Mouse (Mus musculus): ENCODE results near the gene Lztr1. TPM values are rescaled to one million over a fixed set of nuclear protein-coding genes. Genes with fewer than 3 reads are reported as not detected.
A peak's percentile ranks its signal among the peaks of the same experiment; 100 is the strongest.

The Lztr1 gene
- 49.2 and 56.6 TPM in 2 replicates for polyA plus RNA-seq (2016; fragmentation: Nextera tagmentation; extraction: Ambion mirVana)

DNA sequence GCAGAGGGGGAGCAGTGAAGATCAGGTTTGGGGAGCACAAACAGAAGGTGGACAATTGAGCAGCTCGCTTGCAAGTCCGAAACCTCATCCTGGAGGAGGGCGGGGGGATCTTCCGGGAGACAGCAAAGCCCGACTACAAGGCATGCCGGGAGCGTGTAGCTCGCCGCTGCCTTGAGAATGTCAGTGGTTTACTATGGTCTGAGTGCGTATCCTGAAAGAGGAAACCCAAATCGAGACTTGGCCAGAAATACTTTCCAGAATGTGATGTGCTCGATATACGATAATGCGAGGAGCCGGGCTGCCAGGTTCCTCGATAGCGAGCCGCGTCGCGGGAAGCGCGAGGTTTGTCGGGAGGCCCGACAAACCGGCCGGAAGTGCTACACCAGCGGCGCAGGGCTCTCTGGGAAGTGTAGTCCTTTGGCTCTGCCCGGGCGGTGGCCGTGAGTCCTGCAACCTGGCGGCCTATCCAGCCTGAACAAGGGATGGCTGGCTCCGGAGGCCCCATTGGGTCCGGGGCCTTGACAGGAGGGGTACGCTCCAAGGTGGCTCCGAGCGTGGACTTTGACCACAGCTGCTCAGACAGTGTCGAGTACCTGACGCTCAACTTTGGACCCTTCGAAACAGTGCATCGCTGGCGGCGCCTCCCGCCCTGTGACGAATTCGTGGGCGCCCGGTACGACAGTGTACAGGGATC is at the start of gene Lztr1:
TSS of gene Lztr1 (plus strand) at position 143 of the 694 bp plus-strand sequence.
- Histone ChIP-seq H3K4me2 (peak within 1 kb of the TSS; percentile 71), H3K27ac (ENCODE audit: poor library complexity, severe bottlenecking) (peak within 1 kb of the TSS; percentile 85), H3K9ac (peak within 1 kb of the TSS; percentile 81), H3K4me3 (peak within 1 kb of the TSS; percentile 79), H3K4me1 (replicated peaks) (peaks cover 14% of the 10 kb centered on the region), H3K9me3 (replicated peaks) (no peaks in the 10 kb centered on the region), H3K27me3 (replicated peaks) (peaks cover 10% of the 10 kb centered on the region; the same call in 1 of the 2 replicates), H3K36me3 (peaks cover 27% of the 10 kb centered on the region)
- peak; percentile 94 for ATAC-seq (ENCODE audit: insufficient number of reproducible peaks, low FRiP score)
- WGBS = under 1% methylated on average over 50 of the region's 50 CpGs

DNA sequence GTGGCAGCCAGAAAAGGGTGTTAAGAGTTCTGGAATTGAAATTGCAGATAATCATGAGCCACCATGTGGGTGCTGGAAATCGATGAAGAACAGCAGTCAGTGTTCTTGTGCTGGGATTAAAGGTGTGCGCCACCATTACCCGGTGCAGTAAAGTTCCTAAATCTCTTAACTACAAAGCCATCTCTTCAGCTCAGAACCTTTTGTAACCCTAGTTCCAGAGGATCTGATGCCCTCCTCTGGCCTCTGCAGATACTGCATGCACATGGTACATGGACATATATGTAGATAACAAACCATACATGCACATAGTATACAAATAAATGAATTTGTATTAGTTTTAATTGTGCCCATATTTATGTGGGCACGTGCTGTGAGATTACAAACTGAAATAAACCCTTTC is 48.2 kb upstream of the Lztr1 start:
- Histone ChIP-seq H3K27ac (ENCODE audit: poor library complexity, severe bottlenecking) (no peak overlapping the region), H3K9ac (no peak overlapping the region), H3K36me3 (peaks cover 50% of the 10 kb centered on the region), H3K27me3 (replicated peaks) (no peaks in the 10 kb centered on the region), H3K4me2 (no peak overlapping the region), H3K4me1 (replicated peaks) (peaks cover 5% of the 10 kb centered on the region), H3K4me3 (no peak overlapping the region), H3K9me3 (replicated peaks) (no peaks in the 10 kb centered on the region)
- WGBS = 91% methylated on average over 4 of the region's 4 CpGs
- no peak for ATAC-seq (ENCODE audit: insufficient number of reproducible peaks, low FRiP score)

DNA sequence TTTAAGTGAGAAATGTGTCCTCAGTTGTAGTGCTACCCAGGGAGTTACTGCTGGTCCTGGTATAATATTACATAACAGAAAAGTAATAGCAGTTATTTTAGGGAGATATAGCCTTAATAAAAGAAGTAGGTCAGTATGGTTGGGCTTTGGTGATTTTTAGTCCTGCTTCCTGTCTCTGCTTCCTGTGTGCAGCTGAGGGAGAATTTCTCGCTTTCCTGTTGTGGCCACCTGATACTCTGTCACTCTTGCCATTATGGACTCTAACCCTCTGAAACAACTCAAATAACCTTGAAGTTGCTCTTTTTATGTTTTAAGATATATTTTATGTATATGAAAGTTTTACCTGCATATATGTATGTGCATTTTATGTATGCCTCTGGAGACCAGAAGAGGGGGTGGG is 46.9 kb upstream of the Lztr1 start:
- no peak for ATAC-seq (ENCODE audit: insufficient number of reproducible peaks, low FRiP score)
- WGBS = 77% methylated on average over 1 of the region's 1 CpGs
- Histone ChIP-seq H3K27ac (ENCODE audit: poor library complexity, severe bottlenecking) (no peak overlapping the region), H3K4me2 (no peak overlapping the region), H3K36me3 (peaks cover 39% of the 10 kb centered on the region), H3K4me1 (replicated peaks) (peaks cover 4% of the 10 kb centered on the region), H3K27me3 (replicated peaks) (no peaks in the 10 kb centered on the region), H3K9ac (no peak overlapping the region), H3K4me3 (no peak overlapping the region), H3K9me3 (replicated peaks) (no peaks in the 10 kb centered on the region)

DNA sequence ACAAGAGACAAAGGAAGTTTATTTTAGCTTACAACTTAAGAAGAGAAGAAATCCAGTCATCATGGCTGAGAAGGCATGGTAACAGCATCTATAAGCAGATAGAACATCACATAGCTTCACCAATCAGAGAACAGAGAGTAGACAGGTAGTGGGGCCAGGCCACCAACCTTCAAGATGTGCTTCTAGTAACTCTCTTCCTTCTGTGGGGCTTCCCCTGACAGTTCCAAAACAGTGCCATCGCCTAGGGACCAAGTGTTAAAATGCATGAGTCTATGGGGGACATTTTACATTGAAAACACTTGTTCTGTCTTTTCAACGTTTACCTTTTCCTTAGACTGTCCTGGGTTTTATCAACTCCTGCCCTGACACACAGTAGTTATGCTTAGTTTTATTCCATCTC is 45.3 kb upstream of the Lztr1 start:
- no peaks in the 10 kb centered on the region for H3K27me3 ChIP-seq (replicated peaks)
- H3K27ac ChIP-seq (ENCODE audit: poor library complexity, severe bottlenecking) = no peak overlapping the region
- no peak overlapping the region for H3K4me3 ChIP-seq
- no peak overlapping the region for H3K4me2 ChIP-seq
- H3K9ac ChIP-seq = no peak overlapping the region
- H3K4me1 ChIP-seq (replicated peaks) = peaks cover 4% of the 10 kb centered on the region
- H3K9me3 ChIP-seq (replicated peaks) = no peaks in the 10 kb centered on the region
- 74% methylated on average over 2 of the region's 2 CpGs for WGBS
- peaks cover 24% of the 10 kb centered on the region for H3K36me3 ChIP-seq
- no peak for ATAC-seq (ENCODE audit: insufficient number of reproducible peaks, low FRiP score)

DNA sequence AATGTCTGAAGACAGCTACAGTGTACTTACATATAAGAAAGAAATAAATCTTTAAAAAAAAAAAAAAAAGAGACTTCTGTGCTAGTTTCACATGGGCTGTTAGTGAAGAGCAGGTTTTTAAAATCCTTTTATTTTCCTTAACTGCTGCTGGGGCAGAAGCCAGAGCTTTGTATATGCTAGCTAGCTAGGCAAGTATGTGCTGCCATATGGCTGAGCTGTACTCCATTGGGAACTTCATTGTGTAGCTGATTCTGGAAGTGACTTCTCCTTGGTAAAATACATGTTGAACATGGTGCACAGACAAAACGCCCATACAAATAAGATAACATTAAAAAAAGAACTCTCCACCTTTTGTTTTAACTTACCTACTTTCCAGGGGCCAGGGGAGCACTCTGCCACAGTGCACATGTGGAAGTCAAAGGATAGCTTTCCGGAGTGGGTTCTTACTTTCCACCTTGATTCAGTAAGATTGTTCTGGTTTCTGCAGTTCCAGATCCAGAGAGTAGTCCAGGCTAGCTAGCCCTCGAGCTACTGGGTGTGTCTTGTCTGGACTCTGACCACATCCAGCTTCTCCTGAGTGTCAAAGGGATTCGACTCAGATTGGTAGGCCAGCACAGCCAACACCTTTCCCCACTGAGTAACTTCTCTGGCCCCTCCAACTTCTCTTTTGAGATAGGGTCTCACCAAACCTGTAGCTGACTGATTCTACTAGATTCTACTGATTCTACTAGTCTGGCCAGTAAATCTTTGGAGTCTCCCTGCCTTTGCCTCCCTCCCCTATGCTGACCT is 41.4 kb upstream of the Lztr1 start:
- WGBS = 77% methylated on average over 4 of the region's 4 CpGs
- Histone ChIP-seq H3K9ac (no peak overlapping the region), H3K27ac (ENCODE audit: poor library complexity, severe bottlenecking) (no peak overlapping the region), H3K36me3 (peaks cover 29% of the 10 kb centered on the region), H3K9me3 (replicated peaks) (no peaks in the 10 kb centered on the region), H3K4me2 (no peak overlapping the region), H3K27me3 (replicated peaks) (no peaks in the 10 kb centered on the region), H3K4me3 (no peak overlapping the region), H3K4me1 (replicated peaks) (peaks cover 6% of the 10 kb centered on the region)
- no peak for ATAC-seq (ENCODE audit: insufficient number of reproducible peaks, low FRiP score)

DNA sequence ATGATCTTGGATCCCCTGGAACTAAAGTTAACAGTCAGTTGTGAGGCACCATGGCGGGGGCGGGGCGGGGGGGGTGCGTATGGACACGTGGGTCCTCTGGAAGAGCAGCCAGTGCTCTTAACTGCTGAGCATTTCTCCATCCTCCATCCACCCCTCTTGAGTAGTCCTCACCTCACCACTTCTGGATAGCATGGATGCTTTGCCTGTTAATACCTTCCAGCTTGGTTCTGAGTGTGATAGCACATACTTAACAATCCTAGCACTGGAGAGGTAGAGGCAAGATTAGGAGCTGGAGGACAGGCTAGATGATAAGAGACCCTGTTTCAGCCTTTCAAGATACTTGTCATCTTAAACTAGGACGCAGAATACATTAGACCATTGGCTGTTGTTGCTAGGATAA is 36.0 kb upstream of the Lztr1 start:
- H3K36me3 ChIP-seq = peaks cover 38% of the 10 kb centered on the region
- 68% methylated on average over 6 of the region's 6 CpGs for WGBS

DNA sequence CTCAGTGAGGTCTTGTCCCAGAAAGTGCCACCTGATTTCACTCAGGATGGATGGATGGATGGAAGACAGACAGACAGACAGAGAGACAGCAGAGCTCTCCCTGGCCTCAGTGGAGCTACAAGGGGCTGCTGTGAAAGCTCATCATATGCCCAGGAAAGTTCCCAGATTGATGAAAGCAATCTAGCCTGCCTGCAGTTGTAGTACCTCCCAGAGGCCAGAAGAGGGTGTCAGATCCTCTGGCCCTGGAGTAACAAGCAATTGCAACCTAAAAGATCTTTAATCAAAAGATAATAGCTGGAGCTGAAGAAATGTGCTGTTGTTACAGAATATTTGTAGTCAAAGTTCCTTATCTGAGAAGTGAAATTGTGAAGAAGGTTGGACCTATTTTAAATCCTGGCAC is 34.4 kb upstream of the Lztr1 start:
- Histone ChIP-seq H3K4me1 (replicated peaks) (peaks cover 11% of the 10 kb centered on the region), H3K36me3 (peaks cover 37% of the 10 kb centered on the region), H3K9ac (0 out of 2 replicates have a peak overlapping the region, but pooled peaks have one; percentile 3), H3K4me3 (no peak overlapping the region), H3K27me3 (replicated peaks) (no peaks in the 10 kb centered on the region), H3K9me3 (replicated peaks) (no peaks in the 10 kb centered on the region), H3K27ac (ENCODE audit: poor library complexity, severe bottlenecking) (no peak overlapping the region), H3K4me2 (no peak overlapping the region)
- ATAC-seq (ENCODE audit: insufficient number of reproducible peaks, low FRiP score) = no peak

More for the DNA sequence above, 36.0 kb upstream of the Lztr1 start:
- H3K4me1 ChIP-seq (replicated peaks) = peaks cover 11% of the 10 kb centered on the region
- H3K9ac ChIP-seq = no peak overlapping the region
- H3K9me3 ChIP-seq (replicated peaks) = no peaks in the 10 kb centered on the region
- no peaks in the 10 kb centered on the region for H3K27me3 ChIP-seq (replicated peaks)
- no peak overlapping the region for H3K27ac ChIP-seq (ENCODE audit: poor library complexity, severe bottlenecking)
- no peak overlapping the region for H3K4me2 ChIP-seq
- no peak overlapping the region for H3K4me3 ChIP-seq
- no peak for ATAC-seq (ENCODE audit: insufficient number of reproducible peaks, low FRiP score)

DNA sequence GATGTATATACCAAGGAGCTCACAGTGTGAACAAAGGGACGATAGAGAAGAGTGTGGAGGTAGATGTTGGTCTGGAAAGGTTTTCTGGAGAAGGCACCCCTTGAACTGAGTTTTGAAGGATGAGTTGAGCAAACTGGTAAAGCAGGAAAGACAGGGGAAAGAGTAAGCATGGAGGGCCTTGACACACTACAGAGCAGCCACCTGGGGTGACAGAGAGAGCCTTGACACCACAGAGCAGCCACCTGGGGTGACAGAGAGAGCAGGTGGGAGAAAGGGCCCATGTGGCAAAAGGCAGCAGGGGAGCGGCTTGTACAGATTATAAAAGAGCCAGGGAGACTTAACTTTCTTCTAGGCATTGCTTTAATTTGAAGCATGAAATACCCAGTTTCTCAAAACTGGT is 33.7 kb upstream of the Lztr1 start:
- no peak for ATAC-seq (ENCODE audit: insufficient number of reproducible peaks, low FRiP score)
- Histone ChIP-seq H3K9ac (no peak overlapping the region), H3K4me3 (no peak overlapping the region), H3K27ac (ENCODE audit: poor library complexity, severe bottlenecking) (no peak overlapping the region), H3K9me3 (replicated peaks) (no peaks in the 10 kb centered on the region), H3K36me3 (peaks cover 32% of the 10 kb centered on the region), H3K4me2 (no peak overlapping the region), H3K27me3 (replicated peaks) (no peaks in the 10 kb centered on the region), H3K4me1 (replicated peaks) (peaks cover 11% of the 10 kb centered on the region)
- WGBS = 78% methylated on average over 2 of the region's 2 CpGs

DNA sequence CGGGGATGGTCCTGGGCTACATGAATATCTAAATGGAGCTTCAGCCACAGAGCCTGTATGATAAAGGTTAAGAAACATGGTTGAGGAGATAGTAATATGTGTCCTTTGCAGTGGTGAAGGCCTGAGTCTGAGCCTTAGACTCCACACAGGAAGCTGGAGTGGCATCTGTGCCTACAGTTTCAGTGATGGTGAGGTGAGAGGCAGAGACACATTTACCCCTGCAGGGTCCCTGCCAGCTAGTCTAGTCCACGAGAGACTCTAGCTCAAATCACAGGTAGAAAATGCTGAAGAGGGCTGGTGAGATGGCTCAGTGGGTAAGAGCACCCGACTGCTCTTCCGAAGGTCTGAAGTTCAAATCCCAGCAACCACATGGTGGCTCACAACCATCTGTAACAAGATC is 33.2 kb upstream of the Lztr1 start:
- Histone ChIP-seq H3K4me3 (no peak overlapping the region), H3K4me2 (no peak overlapping the region), H3K9ac (no peak overlapping the region), H3K4me1 (replicated peaks) (peaks cover 11% of the 10 kb centered on the region), H3K9me3 (replicated peaks) (no peaks in the 10 kb centered on the region), H3K27ac (ENCODE audit: poor library complexity, severe bottlenecking) (no peak overlapping the region), H3K27me3 (replicated peaks) (no peaks in the 10 kb centered on the region), H3K36me3 (peaks cover 30% of the 10 kb centered on the region)
- no peak for ATAC-seq (ENCODE audit: insufficient number of reproducible peaks, low FRiP score)
- WGBS = 88% methylated on average over 4 of the region's 4 CpGs

DNA sequence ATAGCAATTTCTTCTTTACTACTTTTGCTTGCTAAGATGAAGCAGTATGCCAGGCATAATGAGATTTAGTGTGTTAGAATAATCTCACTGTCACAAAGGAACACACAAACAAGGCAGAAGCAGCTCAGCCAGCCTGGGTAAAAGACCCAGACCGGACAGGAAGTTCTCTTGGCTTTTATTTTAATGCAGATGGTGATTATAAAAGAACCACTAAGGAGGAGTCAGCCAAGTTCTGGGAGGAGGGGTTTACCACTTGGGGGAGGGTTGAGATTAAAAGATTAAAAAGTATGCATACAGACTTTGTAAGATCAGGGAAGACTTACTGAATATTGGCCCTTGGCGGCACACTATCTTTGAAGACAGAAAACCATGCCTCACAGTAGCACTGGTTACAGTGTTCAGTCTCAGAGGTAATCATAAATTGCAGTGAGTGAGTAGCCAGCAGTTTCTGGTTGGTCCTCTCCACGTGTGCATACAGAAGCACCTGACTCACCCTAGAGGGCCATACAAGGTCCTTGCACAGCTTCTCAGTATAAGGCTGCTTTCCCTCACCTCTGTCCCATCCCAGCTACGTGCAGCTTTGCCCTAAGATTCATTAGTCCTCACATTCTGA is 30.1 kb upstream of the Lztr1 start:
- Histone ChIP-seq H3K36me3 (peaks cover 26% of the 10 kb centered on the region), H3K4me3 (no peak overlapping the region), H3K9ac (no peak overlapping the region), H3K27me3 (replicated peaks) (no peaks in the 10 kb centered on the region), H3K9me3 (replicated peaks) (no peaks in the 10 kb centered on the region), H3K4me1 (replicated peaks) (0 out of 2 replicates have a peak, but pooled peaks cover 3% of the 10 kb centered on the region), H3K4me2 (no peak overlapping the region), H3K27ac (ENCODE audit: poor library complexity, severe bottlenecking) (no peak overlapping the region)
- WGBS = 82% methylated on average over 4 of the region's 4 CpGs
- ATAC-seq (ENCODE audit: insufficient number of reproducible peaks, low FRiP score) = no peak

DNA sequence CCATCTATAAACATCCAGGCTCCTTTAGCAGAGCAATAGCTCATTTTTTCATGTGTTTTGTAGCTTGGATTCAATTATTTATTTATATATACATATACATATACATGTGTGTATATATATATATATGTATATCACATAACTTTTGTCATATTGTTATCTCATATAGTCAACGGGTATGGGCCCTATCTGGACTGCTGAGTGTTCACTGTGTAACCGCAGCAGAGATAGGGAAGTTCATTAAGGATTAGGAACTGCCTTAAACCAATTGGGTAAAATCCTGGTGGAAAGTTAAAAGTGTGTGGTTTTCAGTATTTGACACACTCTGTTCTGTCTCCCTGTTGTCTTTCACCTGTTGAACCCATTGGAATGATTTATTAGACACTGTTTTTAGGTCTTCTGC is 27.0 kb upstream of the Lztr1 start:
- Histone ChIP-seq H3K27ac (ENCODE audit: poor library complexity, severe bottlenecking) (no peak overlapping the region), H3K36me3 (peaks cover 42% of the 10 kb centered on the region), H3K4me2 (no peak overlapping the region), H3K9me3 (replicated peaks) (no peaks in the 10 kb centered on the region), H3K4me3 (no peak overlapping the region), H3K4me1 (replicated peaks) (peaks cover 21% of the 10 kb centered on the region), H3K27me3 (replicated peaks) (no peaks in the 10 kb centered on the region), H3K9ac (no peak overlapping the region)
- 69% methylated on average over 2 of the region's 2 CpGs for WGBS
- no peak for ATAC-seq (ENCODE audit: insufficient number of reproducible peaks, low FRiP score)

Measured in heart, embryonic 12.5 days (tissue).